Mouse (Mus musculus): Measurements from ENCODE around the gene Zfp944.

DNA sequence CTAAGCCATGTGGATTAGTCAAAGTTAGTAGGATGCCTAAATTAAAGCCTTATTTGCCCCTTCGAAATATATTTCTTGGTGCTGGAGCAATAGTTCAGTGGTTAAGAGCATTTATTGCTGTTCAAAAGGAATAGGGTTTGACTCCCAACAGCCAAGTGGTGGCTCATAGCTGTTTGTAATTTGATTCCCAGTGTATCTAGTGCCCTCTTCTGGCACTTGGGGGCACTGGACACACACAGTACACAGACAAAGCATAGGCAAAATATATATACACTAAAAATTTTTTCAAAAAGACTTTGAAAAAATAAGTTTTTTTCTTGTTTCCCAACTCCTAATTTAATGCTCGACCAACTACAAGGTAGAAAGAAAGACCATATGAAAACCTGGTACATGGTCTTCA is 49.6 kb upstream of the Zfp944 start:
- TF ChIP-seq POLR2A (IDR thresholded peaks at IDR 0.05; ENCODE audit: low read depth, low read length) = no peak
- TF ChIP-seq CTCF (conservative IDR thresholded peaks at IDR 0.05; ENCODE audit: insufficient read depth, insufficient read length, low read depth, low read length) = peak; percentile 64

Measured in kidney, adult 2 months (tissue).